Mouse (Mus musculus) liver, embryonic 11.5 days (tissue): ENCODE measurements around the gene Farp1. TPM values are rescaled to one million over a fixed set of nuclear protein-coding genes. Genes with fewer than 3 reads are reported as not detected.

ENCODE experiments used
- ATAC-seq: fragments of 200-750 bp; cut with Nextera tagmentation; replicated peaks from 2 replicates; pipeline ENCODE4 v1.8.0; 2017; ENCODE audit warnings: moderate number of reproducible peaks, mild to moderate bottlenecking, moderate TSS enrichment, moderate library complexity; ENCODE audit not compliant: low FRiP score
- DNase-seq: peaks from one replicate; pipeline ENCODE4 v3.0.0-alpha.2; 2017; ENCODE audit warnings: low spot score
- H3K27ac ChIP-seq: fragments of 300-500 bp; sonication (generic); 2 replicates; pipeline ENCODE4 v1.5.1; 2014; ENCODE audit warnings: mild to moderate bottlenecking, low read depth, low read length, control low read depth
- H3K27me3 ChIP-seq: fragments of 300-500 bp; sonication (generic); replicated peaks from 2 replicates; pipeline ENCODE4 v1.6.1; 2014; ENCODE audit warnings: low read length, mixed read lengths; ENCODE audit not compliant: control insufficient read depth, insufficient read depth
- H3K36me3 ChIP-seq: fragments of 300-500 bp; sonication (generic); 2 replicates; pipeline ENCODE4 v1.6.1; 2014; ENCODE audit warnings: mild to moderate bottlenecking, low read length, moderate library complexity, mixed read lengths; ENCODE audit not compliant: control insufficient read depth, insufficient read depth
- H3K4me1 ChIP-seq: fragments of 300-500 bp; sonication (generic); replicated peaks from 2 replicates; pipeline ENCODE4 v1.6.1; 2014; ENCODE audit warnings: low read length, mixed read lengths; ENCODE audit not compliant: control insufficient read depth, insufficient read depth
- H3K4me2 ChIP-seq: fragments of 300-500 bp; sonication (generic); 2 replicates; pipeline ENCODE4 v1.6.1; 2014; ENCODE audit warnings: mild to moderate bottlenecking, control low read depth, moderate library complexity
- H3K4me3 ChIP-seq: fragments of 300-500 bp; sonication (generic); 2 replicates; pipeline ENCODE4 v1.5.1; 2014; ENCODE audit warnings: low read depth, low read length, control low read depth
- H3K9ac ChIP-seq: fragments of 300-500 bp; sonication (generic); 2 replicates; pipeline ENCODE4 v1.6.1; 2014; ENCODE audit warnings: low read depth, low read length, control low read depth
- H3K9me3 ChIP-seq: fragments of 300-500 bp; sonication (generic); 2 replicates; pipeline ENCODE4 v1.6.1; 2016; ENCODE audit warnings: low read length, inconsistent platforms, mixed read lengths; ENCODE audit not compliant: control insufficient read depth
- WGBS: fragments of 180-500 bp; shearing (Covaris S2); extraction: QIAGEN DNeasy Blood & Tissue Kit; methylation state at CpG from one replicate; pipeline ENCODE4 v1.1.7; 2014; 5-methylcytosine and 5-hydroxymethylcytosine counted together
- polyA plus RNA-seq: library from polyadenylated mRNA; unstranded; fragments of >200 nt; fragmentation: Nextera tagmentation; extraction: Ambion mirVana; gene quantifications from 2 replicates; pipeline ENCODE4 v1.2.1, GENCODE M21; 2014

Gene Farp1
- polyA plus RNA-seq, 1 experiment from 2014 or later: 17.6 TPM

- 75% methylated on average over 8 of the region's 8 CpGs for WGBS
- no peaks in the 10 kb centered on the region for H3K9me3 ChIP-seq
- no peaks in the 10 kb centered on the region for H3K4me1 ChIP-seq
- no peak overlapping the region for H3K4me2 ChIP-seq
- H3K9ac ChIP-seq: no peak overlapping the region
- no peaks in the 10 kb centered on the region for H3K36me3 ChIP-seq
- DNase-seq (no peak), ATAC-seq (no peak)
- no peak overlapping the region for H3K4me3 ChIP-seq
- H3K27me3 ChIP-seq: no peaks in the 10 kb centered on the region
- no peak overlapping the region for H3K27ac ChIP-seq
Measured at GRCm38 (mm10) chr14:121025381-121025780, 9.6 kb upstream of the Farp1 start.

- Histone ChIP-seq H3K27ac (no peak overlapping the region), H3K4me2 (no peak overlapping the region), H3K27me3 (peaks cover 29% of the 10 kb centered on the region), H3K9ac (no peak overlapping the region), H3K9me3 (no peaks in the 10 kb centered on the region), H3K4me3 (no peak overlapping the region), H3K36me3 (no peaks in the 10 kb centered on the region), H3K4me1 (peaks cover 3% of the 10 kb centered on the region; the same call in 1 of the 2 replicates)
- DNase-seq: no peak
- ATAC-seq: no peak
- 71% methylated on average over 2 of the region's 2 CpGs for WGBS
Measured at GRCm38 (mm10) chr14:121031396-121031795, 3.6 kb upstream of the Farp1 start.

GRCm38 (mm10) chr14:121034525-121034924, 475 bp upstream of the Farp1 start:
- H3K4me2 ChIP-seq: peak overlapping the region; percentile 85
- no peaks in the 10 kb centered on the region for H3K36me3 ChIP-seq
- H3K4me3 ChIP-seq: peak overlapping the region; percentile 70; the same call in 1 of the 2 replicates
- ATAC-seq (no peak), DNase-seq (no peak)
- no peaks in the 10 kb centered on the region for H3K9me3 ChIP-seq
- no peak overlapping the region for H3K27ac ChIP-seq
- H3K4me1 ChIP-seq: peaks cover 6% of the 10 kb centered on the region
- H3K27me3 ChIP-seq: peaks cover 43% of the 10 kb centered on the region
- H3K9ac ChIP-seq: no peak overlapping the region
- WGBS: 25% methylated on average over 10 of the region's 10 CpGs

GRCm38 (mm10) chr14:121035663-121036473, 868 bp downstream of the Farp1 start:
- WGBS: 1% methylated on average over 73 of the region's 100 CpGs
- H3K4me3 ChIP-seq: peak overlapping the region; percentile 70
- H3K4me1 ChIP-seq: peaks cover 6% of the 10 kb centered on the region
- H3K9ac ChIP-seq: peak overlapping the region; percentile 72
- peak overlapping the region; percentile 85 for H3K4me2 ChIP-seq
- H3K27me3 ChIP-seq: peaks cover 43% of the 10 kb centered on the region
- H3K9me3 ChIP-seq: no peaks in the 10 kb centered on the region
- H3K27ac ChIP-seq: peak overlapping the region; percentile 66
- DNase-seq (peak; percentile 68), ATAC-seq (peak; percentile 72)
- H3K36me3 ChIP-seq: no peaks in the 10 kb centered on the region

GRCm38 (mm10) chr14:121036612-121037221, 1.7 kb downstream of the Farp1 start:
- peaks cover 43% of the 10 kb centered on the region for H3K27me3 ChIP-seq
- H3K9me3 ChIP-seq: no peaks in the 10 kb centered on the region
- H3K27ac ChIP-seq: peak overlapping the region; percentile 2; the same call in 1 of the 2 replicates
- H3K4me1 ChIP-seq: peaks cover 6% of the 10 kb centered on the region
- DNase-seq: no peak
- ATAC-seq: no peak
- H3K4me3 ChIP-seq: peak overlapping the region; percentile 70
- 10% methylated on average over 19 of the region's 19 CpGs for WGBS
- H3K9ac ChIP-seq: peak overlapping the region; percentile 72
- no peaks in the 10 kb centered on the region for H3K36me3 ChIP-seq
- H3K4me2 ChIP-seq: peak overlapping the region; percentile 85

- Histone ChIP-seq H3K36me3 (no peaks in the 10 kb centered on the region), H3K9ac (no peak overlapping the region), H3K27ac (no peak overlapping the region), H3K4me2 (peak overlapping the region; percentile 85), H3K4me3 (peak overlapping the region; percentile 70), H3K9me3 (no peaks in the 10 kb centered on the region), H3K4me1 (peaks cover 6% of the 10 kb centered on the region), H3K27me3 (peaks cover 43% of the 10 kb centered on the region)
- ATAC-seq (no peak; the same call in 1 of the 2 replicates), DNase-seq (no peak)
- 33% methylated on average over 7 of the region's 7 CpGs for WGBS
Measured at GRCm38 (mm10) chr14:121037276-121037675, 2.3 kb downstream of the Farp1 start.

- no peak for DNase-seq
- no peak overlapping the region for H3K9ac ChIP-seq
- no peak overlapping the region for H3K4me3 ChIP-seq
- peaks cover 6% of the 10 kb centered on the region for H3K4me1 ChIP-seq
- H3K27ac ChIP-seq: no peak overlapping the region
- no peak overlapping the region for H3K4me2 ChIP-seq
- 63% methylated on average over 5 of the region's 5 CpGs for WGBS
- H3K27me3 ChIP-seq: peaks cover 41% of the 10 kb centered on the region
- H3K9me3 ChIP-seq: no peaks in the 10 kb centered on the region
- no peak for ATAC-seq
- H3K36me3 ChIP-seq: no peaks in the 10 kb centered on the region
Measured at GRCm38 (mm10) chr14:121038676-121039075, 3.7 kb downstream of the Farp1 start.

- 69% methylated on average over 3 of the region's 3 CpGs for whole genome bisulfite sequencing
- 0 out of 2 replicates have a peak, but pooled peaks cover 2% of the 10 kb centered on the region for H3K4me1 ChIP-seq
- no peak overlapping the region for H3K27ac ChIP-seq
- H3K9me3 ChIP-seq: no peaks in the 10 kb centered on the region
- no peak overlapping the region for H3K9ac ChIP-seq
- no peaks in the 10 kb centered on the region for H3K27me3 ChIP-seq
- H3K4me2 ChIP-seq: no peak overlapping the region
- no peaks in the 10 kb centered on the region for H3K36me3 ChIP-seq
- ATAC-seq: no peak
- no peak for DNase-seq
- no peak overlapping the region for H3K4me3 ChIP-seq
Measured at GRCm38 (mm10) chr14:121044145-121044544, 9.1 kb downstream of the Farp1 start.
